Mouse (Mus musculus) heart, postnatal 4 days (tissue): ENCODE measurements around the gene Ankrd65. TPM values are rescaled to one million over a fixed set of nuclear protein-coding genes. Genes with fewer than 3 reads are reported as not detected.

Experiments used
- DNase-seq: peaks from one replicate; pipeline ENCODE4 v3.0.0; 2021
- total RNA-seq, 2 experiments: library from RNA; stranded (reverse); gene quantifications; 2 replicates each; pipeline ENCODE4 v1.2.3; 2021

Ankrd65 gene
- total RNA-seq, 2 experiments from 2014 or later, result not detected

DNA sequence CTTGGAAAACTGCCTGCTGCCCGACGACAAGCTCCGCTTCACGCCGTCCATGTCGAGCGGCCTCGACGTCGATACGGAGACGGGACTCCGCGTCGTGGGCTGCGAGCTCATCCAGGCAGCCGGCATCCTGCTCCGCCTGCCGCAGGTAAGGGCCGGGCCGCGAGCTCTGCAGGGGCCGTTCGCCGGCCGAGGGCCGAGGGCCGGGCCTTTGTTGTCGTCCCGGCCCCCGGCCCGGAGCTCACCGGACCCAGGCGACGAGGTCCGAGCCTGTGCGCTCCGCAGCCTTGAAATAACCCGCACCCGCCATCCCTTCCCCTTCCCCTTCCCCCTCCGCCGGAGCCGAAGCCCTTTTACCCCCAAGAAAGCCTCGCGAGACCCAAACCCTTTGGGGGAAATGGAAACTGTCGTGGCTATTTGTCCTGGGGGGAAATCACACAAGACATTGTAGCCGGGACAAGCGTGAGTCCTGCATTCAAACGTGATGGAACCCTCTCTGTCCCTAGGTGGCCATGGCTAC lies 22.5 kb downstream of the Ankrd65 start:
- peak; percentile 65 for DNase-seq

DNA sequence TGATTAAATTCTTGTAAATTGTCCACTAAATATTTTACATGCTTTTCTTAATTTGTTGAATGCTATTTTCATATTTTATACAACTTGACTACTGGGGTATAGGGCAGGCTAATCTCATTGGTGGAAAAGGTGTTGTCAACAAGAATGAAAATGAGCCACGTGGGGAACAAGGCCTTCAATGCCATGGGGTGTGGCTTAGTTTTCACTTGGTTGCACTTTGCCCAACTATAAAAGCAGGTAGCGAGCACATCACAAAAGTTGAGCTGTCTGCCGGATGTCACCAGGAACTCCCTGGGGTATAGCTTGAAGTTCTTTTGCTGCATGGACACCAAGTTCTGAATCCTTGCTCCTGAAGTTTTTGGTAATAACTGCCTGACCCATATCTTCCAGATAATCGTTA lies 27.3 kb downstream of the Ankrd65 start:
- no peak for DNase-seq

- DNase-seq, result peak; percentile 51
Measured at GRCm38 (mm10) chr4:155821025-155821424, 30.8 kb downstream of the Ankrd65 start.

- no peak for DNase-seq
Measured at GRCm38 (mm10) chr4:155823443-155823842, 33.2 kb downstream of the Ankrd65 start.

- DNase-seq, result no peak
Measured at GRCm38 (mm10) chr4:155829866-155830265, 39.6 kb downstream of the Ankrd65 start.

- no peak for DNase-seq
Measured at GRCm38 (mm10) chr4:155830596-155830995, 40.4 kb downstream of the Ankrd65 start.

DNA sequence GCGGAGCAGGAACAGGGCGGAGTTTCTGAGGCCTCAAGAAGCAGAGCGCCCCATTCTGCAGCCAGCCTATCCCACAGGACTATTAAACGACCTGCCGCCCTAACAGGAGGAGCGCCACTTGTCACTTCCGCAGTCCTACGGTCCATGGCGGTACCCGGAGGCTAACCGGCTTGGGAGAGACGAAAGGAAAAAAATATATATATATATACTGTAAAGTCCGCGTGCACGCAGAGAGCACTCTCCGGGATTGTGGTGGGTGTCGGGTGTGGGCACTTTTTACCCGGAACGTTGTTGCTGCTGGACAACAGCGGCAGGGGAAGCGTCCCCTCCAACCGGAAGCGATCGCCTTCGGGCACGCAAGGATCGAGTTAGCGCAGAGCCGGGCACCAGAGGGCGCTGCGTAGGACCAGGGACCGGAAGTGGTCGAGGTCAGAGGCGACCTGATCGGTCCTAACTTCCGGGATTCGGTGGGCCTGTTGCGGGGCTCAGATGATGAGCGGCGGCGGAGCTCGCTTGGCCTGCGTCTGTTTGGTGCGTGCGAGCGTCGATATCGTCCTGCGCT lies 41.0 kb downstream of the Ankrd65 start, which contains the start of gene Aurkaip1:
Aurkaip1 (plus strand) TSS at position 68 of the 562 bp plus-strand sequence.
- DNase-seq, result peak; percentile 98

- no peak for DNase-seq
Measured at GRCm38 (mm10) chr4:155831831-155832230, 41.6 kb downstream of the Ankrd65 start.

GRCm38 (mm10) chr4:155832321-155832720 lies 42.1 kb downstream of the Ankrd65 start:
- DNase-seq, result no peak

DNA sequence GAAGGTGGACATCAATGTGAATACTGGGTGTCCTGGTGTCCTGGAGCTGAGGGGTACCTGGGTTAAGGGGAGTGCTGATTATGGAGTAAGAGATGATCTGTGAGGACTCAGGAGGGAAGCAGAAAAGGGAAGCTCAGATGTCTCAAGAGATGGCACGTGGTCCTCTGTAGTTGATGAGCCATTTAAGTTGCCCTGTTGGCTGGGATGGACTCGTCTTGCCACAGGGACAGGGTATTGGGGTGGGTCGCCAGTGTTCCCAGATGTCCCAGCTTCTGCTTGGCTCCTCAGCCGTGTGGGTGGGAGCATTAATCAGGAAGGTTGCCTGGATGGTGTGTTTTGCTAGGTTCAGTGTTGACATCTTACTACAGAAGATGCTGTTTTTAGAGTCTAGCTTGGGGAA lies 43.0 kb downstream of the Ankrd65 start:
- no peak for DNase-seq

GRCm38 (mm10) chr4:155833836-155834235 lies 43.6 kb downstream of the Ankrd65 start:
- DNase-seq, result peak; percentile 92

- DNase-seq, result peak; percentile 62
Measured at GRCm38 (mm10) chr4:155837404-155838010, 47.3 kb downstream of the Ankrd65 start.

- DNase-seq, result peak; percentile 52
Measured at GRCm38 (mm10) chr4:155838187-155839153, 48.2 kb downstream of the Ankrd65 start.

GRCm38 (mm10) chr4:155839483-155839910 lies 49.3 kb downstream of the Ankrd65 start, which contains the start of gene Mxra8:
Gene Mxra8, plus strand, starts transcription at chr4:155839680.
- peak; percentile 90 for DNase-seq

DNA sequence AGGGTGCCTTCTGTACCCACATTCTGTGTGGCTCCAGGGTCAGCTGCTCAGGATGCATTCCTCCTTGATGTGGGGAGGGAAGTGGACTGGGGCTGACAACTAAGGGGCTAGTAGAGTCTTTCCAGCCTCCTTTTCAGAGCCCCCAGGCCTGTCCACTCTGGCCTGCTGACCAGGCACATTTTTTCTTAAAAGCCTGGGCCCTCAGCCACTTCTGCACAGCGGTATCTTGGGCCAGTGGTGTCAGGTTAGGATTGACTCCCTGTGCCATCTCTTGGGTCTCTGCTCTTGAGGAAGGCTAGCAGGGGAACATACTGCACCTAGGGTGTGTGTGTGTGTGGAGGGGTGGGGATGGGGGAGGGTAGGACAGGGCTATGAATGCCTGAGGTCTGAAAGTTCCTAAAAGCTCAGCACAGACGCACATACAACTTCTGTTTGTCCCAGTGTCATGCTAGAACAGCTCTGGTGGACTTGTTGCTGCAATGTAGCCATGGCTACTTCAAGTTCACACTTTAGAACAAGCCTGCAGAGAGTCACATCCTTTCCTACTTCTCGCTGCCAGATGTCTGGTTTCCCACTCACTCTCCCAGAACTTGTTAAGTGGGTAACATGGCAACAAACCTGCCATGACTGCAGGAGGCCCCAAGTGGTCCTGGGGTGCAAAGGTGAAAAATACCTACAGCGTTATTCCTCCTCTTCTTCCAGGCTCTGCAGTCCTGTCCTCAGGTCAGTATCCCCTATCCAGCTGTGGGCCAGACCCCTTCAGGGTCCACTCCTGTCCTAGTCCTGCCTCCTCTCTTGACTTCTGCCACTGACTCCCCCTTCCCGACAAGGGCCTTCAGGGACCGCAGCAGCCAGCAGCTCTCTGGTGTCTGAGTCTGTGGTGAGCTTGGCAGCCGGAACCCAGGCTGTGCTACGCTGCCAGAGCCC lies 50.1 kb downstream of the Ankrd65 start:
- no peak for DNase-seq

GRCm38 (mm10) chr4:155841003-155841454 lies 50.8 kb downstream of the Ankrd65 start:
- DNase-seq, result peak; percentile 73

- no peak for DNase-seq
Measured at GRCm38 (mm10) chr4:155841651-155842270, 51.5 kb downstream of the Ankrd65 start.

DNA sequence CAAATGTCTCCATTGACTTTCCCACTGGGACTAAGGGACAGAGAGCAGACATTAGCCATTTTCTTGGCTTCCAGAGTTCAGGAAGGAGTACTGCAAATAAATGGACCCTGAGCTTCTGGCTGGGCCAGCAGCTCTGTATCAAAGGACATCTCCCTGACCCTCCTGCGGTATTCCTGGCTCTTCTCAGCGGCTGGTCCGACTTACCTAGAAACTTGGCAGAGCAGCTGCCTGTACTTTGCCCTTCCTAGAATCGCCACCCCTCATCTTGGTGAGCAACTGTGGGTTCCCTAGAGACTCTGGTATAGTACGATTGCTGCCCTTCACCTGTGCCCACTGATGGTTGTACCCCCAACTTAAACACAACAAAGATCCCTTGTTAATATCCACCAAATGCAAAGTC lies 53.0 kb downstream of the Ankrd65 start:
- DNase-seq, result no peak

DNA sequence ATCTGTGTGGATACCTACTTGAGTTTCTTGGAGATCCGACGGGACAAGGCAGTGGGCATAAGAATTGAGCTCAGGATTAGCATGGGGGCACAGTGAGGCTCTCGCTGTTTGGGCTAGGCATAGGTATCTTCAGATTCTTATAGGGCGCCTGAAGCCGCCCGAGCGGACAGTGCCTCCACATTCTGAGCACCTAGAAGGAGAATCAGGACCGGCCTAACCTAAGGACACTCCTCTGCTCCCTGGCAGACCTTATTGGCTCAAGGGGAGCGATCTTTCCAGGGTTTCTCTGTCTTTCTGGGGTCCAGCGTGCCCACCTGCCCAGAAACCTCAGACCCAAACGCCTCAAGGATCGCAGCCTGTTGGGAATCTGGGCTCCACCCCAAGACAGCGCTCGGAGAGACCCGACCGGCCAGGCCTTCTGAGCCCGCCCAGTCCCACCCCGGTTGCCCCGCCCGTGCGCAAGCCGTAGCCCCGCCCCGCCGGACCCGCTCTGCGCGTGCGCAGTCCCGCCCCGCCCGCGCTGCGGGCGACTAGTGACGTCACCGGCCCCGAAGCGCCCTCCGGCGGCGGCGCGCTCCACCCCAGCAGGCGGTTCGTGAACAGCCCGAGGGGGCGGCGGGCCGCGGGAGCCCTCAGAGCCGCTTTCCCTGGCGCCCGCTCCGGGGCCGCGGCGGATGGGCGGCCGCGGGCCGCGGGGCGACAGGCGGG lies 56.8 kb downstream of the Ankrd65 start, which contains the start of gene Dvl1:
Dvl1 (plus strand) TSS at position 532 of the 708 bp plus-strand sequence.
- peak; percentile 98 for DNase-seq
